Mouse (Mus musculus) inflammation-experienced regulatory T-cells, adult 6 months (primary cell): Measurements from ENCODE around the gene Ezh1. TPM values are rescaled to one million over a fixed set of nuclear protein-coding genes. Genes with fewer than 3 reads are reported as not detected.

ENCODE experiments used
- ATAC-seq: one replicate; pipeline ENCODE4 v1.8.0; 2017
- polyA plus RNA-seq, 3 experiments: library from polyadenylated mRNA; unstranded; fragments of 100-300 nt; shearing (Covaris generic); gene quantifications; one replicate each; pipeline ENCODE4 v1.2.1; 2017

The Ezh1 gene
- polyA plus RNA-seq, 3 experiments from 2014 or later: 38.0 to 70.6 (median 62.7) TPM

DNA sequence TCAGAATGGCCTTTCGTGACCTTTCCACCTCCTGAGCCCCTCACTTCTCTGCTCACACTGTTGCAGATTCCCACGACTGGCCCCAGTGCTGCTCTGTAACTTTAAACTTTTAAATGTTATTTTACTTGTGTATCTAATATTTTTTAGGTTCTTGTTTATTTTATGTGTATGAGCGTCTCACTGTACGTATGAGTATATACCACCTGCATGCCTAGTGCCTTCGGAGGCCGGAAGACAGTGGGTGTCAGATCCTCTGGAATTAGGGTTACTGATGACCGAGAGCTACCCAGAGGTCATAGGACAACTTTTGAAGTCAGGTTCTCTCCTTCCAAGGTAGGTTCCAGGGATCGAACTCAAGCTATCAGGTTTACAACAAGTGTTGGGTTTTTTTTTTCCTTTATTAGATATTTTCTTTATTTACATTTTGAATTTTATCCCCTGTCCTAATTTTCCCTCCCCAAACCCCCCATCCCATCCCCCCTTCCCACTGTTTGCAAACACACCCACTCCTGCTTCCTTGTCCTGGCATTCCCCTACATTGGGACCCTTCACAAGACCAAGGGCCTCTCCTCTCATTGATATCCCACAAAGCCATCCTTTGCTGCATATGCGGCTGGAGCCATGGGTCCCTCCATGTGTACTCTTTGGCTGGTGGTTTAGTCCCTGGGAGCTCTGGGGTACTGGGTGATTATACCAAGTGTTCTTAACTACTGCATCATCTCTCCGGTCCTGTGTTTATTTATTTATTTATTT lies 83.9 kb downstream of the Ezh1 start:
- no peak for ATAC-seq

Other genes starting within 250 kb of the Ezh1 start
- gene Atp6v0a1, start 217.0 kb downstream of the Ezh1 start, polyA plus RNA-seq: 1 to 10 TPM; 1.3 to 7.7 (median 6.8) TPM
- gene Naglu, start 156.5 kb downstream of the Ezh1 start, polyA plus RNA-seq: 1 to 10 TPM; 4.4 to 7.3 (median 5.7) TPM
- under 1 TPM in 1 of 3 experiments, not detected in 2; 0.26 TPM for gene Hsd17b1, start 148.1 kb downstream of the Ezh1 start, polyA plus RNA-seq
- gene Coasy, start 143.9 kb downstream of the Ezh1 start, polyA plus RNA-seq: 10 to 100 TPM; 16.5 to 21.0 (median 18.2) TPM
- gene Mlx, start 139.2 kb downstream of the Ezh1 start, polyA plus RNA-seq: 10 to 100 TPM; 61.9 to 74.3 (median 66.5) TPM
- 10 to 100 TPM in 1 of 3 experiments, 1 to 10 TPM in 2; 7.7 to 19.7 (median 10.0) TPM for gene Psmc3ip, start 131.0 kb downstream of the Ezh1 start, polyA plus RNA-seq
- gene Retreg3, start 106.6 kb downstream of the Ezh1 start, polyA plus RNA-seq: 10 to 100 TPM; 15.1 to 26.8 (median 21.4) TPM
- 10 to 100 TPM; 24.7 to 32.4 (median 24.7) TPM for gene Tubg1, start 106.5 kb downstream of the Ezh1 start, polyA plus RNA-seq
- 1 to 10 TPM; 1.2 to 1.8 (median 1.5) TPM for gene Tubg2, start 70.6 kb downstream of the Ezh1 start, polyA plus RNA-seq
- under 1 TPM in 2 of 3 experiments, not detected in 1; 0.09 to 0.15 TPM for gene Cntnap1, start 55.9 kb downstream of the Ezh1 start, polyA plus RNA-seq
- not detected for gene Plekhh3, start 55.1 kb downstream of the Ezh1 start, polyA plus RNA-seq
- under 1 TPM in 2 of 3 experiments, not detected in 1; 0.33 to 0.55 TPM for gene Ccr10, start 51.0 kb downstream of the Ezh1 start, polyA plus RNA-seq
- gene Ramp2, start 19.6 kb upstream of the Ezh1 start, polyA plus RNA-seq: not detected
- 100 to 1,000 TPM; 134 to 144 (median 138) TPM for gene Vps25, start 27.2 kb upstream of the Ezh1 start, polyA plus RNA-seq
- 1 to 10 TPM in 1 of 3 experiments, under 1 TPM in 1, not detected in 1; 0.75 to 2.9 TPM for gene Wnk4, start 34.1 kb upstream of the Ezh1 start, polyA plus RNA-seq
- gene Cntd1, start 52.5 kb upstream of the Ezh1 start, polyA plus RNA-seq: 1 to 10 TPM in 1 of 3 experiments, under 1 TPM in 2; 0.63 to 1.2 (median 0.71) TPM
- gene Coa3, start 52.7 kb upstream of the Ezh1 start, polyA plus RNA-seq: 100 to 1,000 TPM; 129 to 132 (median 131) TPM
- 10 to 100 TPM; 62.1 to 87.3 (median 74.1) TPM for gene Becn1, start 75.8 kb upstream of the Ezh1 start, polyA plus RNA-seq
- gene Psme3, start 89.8 kb upstream of the Ezh1 start, polyA plus RNA-seq: 10 to 100 TPM; 25.8 to 37.6 (median 36.8) TPM
- gene Aoc2, start 98.6 kb upstream of the Ezh1 start, polyA plus RNA-seq: 10 to 100 TPM in 1 of 3 experiments, 1 to 10 TPM in 2; 2.5 to 12.3 (median 4.9) TPM
- not detected for gene Aoc3, start 104.1 kb upstream of the Ezh1 start, polyA plus RNA-seq
- gene G6pc, start 141.1 kb upstream of the Ezh1 start, polyA plus RNA-seq: not detected
- 10 to 100 TPM; 34.2 to 43.2 (median 40.5) TPM for gene Aarsd1, start 191.2 kb upstream of the Ezh1 start, polyA plus RNA-seq
- 1 to 10 TPM in 1 of 3 experiments, under 1 TPM in 2; 0.46 to 1.3 (median 0.57) TPM for gene Gm27029, start 198.3 kb upstream of the Ezh1 start, polyA plus RNA-seq
- gene Rundc1, start 198.6 kb upstream of the Ezh1 start, polyA plus RNA-seq: 1 to 10 TPM; 6.7 to 7.2 (median 6.9) TPM
- gene Ptges3l, start 198.9 kb upstream of the Ezh1 start, polyA plus RNA-seq: 1 to 10 TPM; 1.6 to 2.2 (median 2.1) TPM
- gene Rpl27, start 215.8 kb upstream of the Ezh1 start, polyA plus RNA-seq: 100 to 1,000 TPM; 523 to 733 (median 603) TPM
- gene Ifi35, start 221.9 kb upstream of the Ezh1 start, polyA plus RNA-seq: 100 to 1,000 TPM; 143 to 171 (median 153) TPM
- gene Rnd2, start 238.5 kb upstream of the Ezh1 start, polyA plus RNA-seq: not detected
- gene Vat1, start 239.8 kb upstream of the Ezh1 start, polyA plus RNA-seq: 1 to 10 TPM; 1.7 to 2.5 (median 1.9) TPM